Mouse (Mus musculus) retina, postnatal 7 days (tissue): ENCODE measurements around the gene Gm28897.
"Not testable (repeated sequence)": the region's sequence is repeated elsewhere in the genome, so short reads cannot be mapped to it uniquely, and the experiment has no call there.

Source experiments
- DNase-seq: peaks from one replicate; pipeline ENCODE4 v3.0.0-alpha.2; 2012; ENCODE audit warnings: low read depth, low spot score

Gm28897 gene

DNA sequence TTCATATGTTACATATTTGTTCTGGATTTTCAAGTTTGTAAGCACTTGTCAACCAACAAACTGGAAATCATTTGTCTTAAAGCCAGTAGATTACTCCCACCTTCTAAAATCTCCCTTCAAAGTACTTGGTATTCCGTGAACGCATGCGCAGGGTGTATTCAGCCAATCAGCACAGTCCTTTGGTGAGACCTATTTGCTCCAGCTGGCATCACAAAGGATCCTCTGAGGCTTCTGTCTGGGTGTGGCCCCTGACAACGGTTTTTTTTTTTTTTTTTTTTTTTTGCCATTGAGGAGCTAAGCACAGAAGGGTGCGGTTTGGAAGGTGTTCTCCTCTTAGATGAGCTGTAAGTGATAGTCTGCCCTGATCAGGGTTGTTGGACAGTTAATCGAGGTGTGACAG, at the start of gene Gm28897:
Gm28897 (plus strand) TSS at position 301 of the 400 bp plus-strand sequence.
- not testable (repeated sequence) for DNase-seq
